Mouse (Mus musculus) kidney, embryonic 14.5 days (tissue): ENCODE measurements at regions not wholly inside any gene's neighbourhood (a gene's known extent, or its start where the extent isn't known, plus 50 kb on each side); places are given as distances from the start of the nearest gene placed in this dataset.

ENCODE experiments used
- ATAC-seq: fragments of 200-750 bp; cut with Nextera tagmentation; 2 replicates; pipeline ENCODE4 v1.8.0; 2017; ENCODE audit warnings: moderate number of reproducible peaks, mild to moderate bottlenecking, moderate TSS enrichment, moderate library complexity; ENCODE audit not compliant: low FRiP score, low TSS enrichment
- H3K27ac ChIP-seq: fragments of 300-500 bp; sonication (generic); 2 replicates; pipeline ENCODE4 v1.5.1; 2014; ENCODE audit warnings: low read depth, mild to moderate bottlenecking, low read length, moderate library complexity, mixed read lengths
- H3K27me3 ChIP-seq: fragments of 300-500 bp; sonication (generic); 2 replicates; pipeline ENCODE4 v1.6.1; 2014; ENCODE audit warnings: mild to moderate bottlenecking, low read length; ENCODE audit not compliant: control insufficient read depth, insufficient read depth
- H3K36me3 ChIP-seq: fragments of 300-500 bp; sonication (generic); 2 replicates; pipeline ENCODE4 v1.6.1; 2014; ENCODE audit warnings: low read length, mixed read lengths; ENCODE audit not compliant: control insufficient read depth, insufficient read depth
- H3K4me1 ChIP-seq: fragments of 300-500 bp; sonication (generic); 2 replicates; pipeline ENCODE4 v1.6.1; 2014; ENCODE audit warnings: low read length, mixed read lengths; ENCODE audit not compliant: control insufficient read depth, insufficient read depth
- H3K4me2 ChIP-seq: fragments of 300-500 bp; sonication (generic); replicated peaks from 2 replicates; pipeline ENCODE4 v1.6.1; 2014; ENCODE audit warnings: low read depth, mild to moderate bottlenecking, low read length
- H3K4me3 ChIP-seq: fragments of 300-500 bp; sonication (generic); 2 replicates; pipeline ENCODE4 v1.5.1; 2014; ENCODE audit warnings: mild to moderate bottlenecking, low read length
- H3K9ac ChIP-seq: fragments of 300-500 bp; sonication (generic); 2 replicates; pipeline ENCODE4 v1.6.1; 2014; ENCODE audit warnings: low read depth, mild to moderate bottlenecking, low read length, moderate library complexity
- H3K9me3 ChIP-seq: fragments of 300-500 bp; sonication (generic); 2 replicates; pipeline ENCODE4 v1.6.1; 2016; ENCODE audit warnings: low read length; ENCODE audit not compliant: control insufficient read depth
- WGBS: fragments of 180-500 bp; shearing (Covaris S2); extraction: QIAGEN DNeasy Blood & Tissue Kit; methylation state at CpG from one replicate; pipeline ENCODE4 v1.1.7; 2014; 5-methylcytosine and 5-hydroxymethylcytosine counted together

GRCm38 (mm10) chr6:51168048-51168447 lies 264.4 kb upstream of the Nfe2l3 start:
- Histone ChIP-seq H3K9ac (peak overlapping the region; percentile 59; the same call in 1 of the 2 replicates), H3K9me3 (no peaks in the 10 kb centered on the region), H3K4me2 (no peak overlapping the region), H3K27ac (peak overlapping the region; percentile 97; the same call in 1 of the 2 replicates), H3K4me1 (peaks cover 17% of the 10 kb centered on the region), H3K4me3 (no peak overlapping the region), H3K27me3 (no peaks in the 10 kb centered on the region), H3K36me3 (no peaks in the 10 kb centered on the region)
- WGBS: under 1% methylated on average over 11 of the region's 11 CpGs
- ATAC-seq: peak; percentile 33; the same call in 1 of the 2 replicates

- Histone ChIP-seq H3K27me3 (no peaks in the 10 kb centered on the region), H3K4me3 (peak overlapping the region; percentile 16; the same call in 1 of the 2 replicates), H3K27ac (peak overlapping the region; percentile 97), H3K9ac (peak overlapping the region; percentile 59), H3K9me3 (no peaks in the 10 kb centered on the region), H3K36me3 (no peaks in the 10 kb centered on the region), H3K4me2 (peak overlapping the region; percentile 49), H3K4me1 (peaks cover 20% of the 10 kb centered on the region)
- peak; percentile 29; the same call in 1 of the 2 replicates for ATAC-seq
- 8% methylated on average over 38 of the region's 38 CpGs for WGBS
Measured at GRCm38 (mm10) chr6:51168775-51169695, 263.4 kb upstream of the Nfe2l3 start.

GRCm38 (mm10) chr6:51169971-51170411 lies 262.5 kb upstream of the Nfe2l3 start:
- H3K4me3 ChIP-seq: peak overlapping the region; percentile 26
- H3K9me3 ChIP-seq: no peaks in the 10 kb centered on the region
- peak overlapping the region; percentile 59 for H3K9ac ChIP-seq
- H3K36me3 ChIP-seq: no peaks in the 10 kb centered on the region
- peak overlapping the region; percentile 48 for H3K4me2 ChIP-seq
- no peak for ATAC-seq
- peak overlapping the region; percentile 97 for H3K27ac ChIP-seq
- H3K27me3 ChIP-seq: no peaks in the 10 kb centered on the region
- 1% methylated on average over 22 of the region's 22 CpGs for WGBS
- H3K4me1 ChIP-seq: peaks cover 28% of the 10 kb centered on the region

- ATAC-seq: no peak
- H3K4me1 ChIP-seq: peaks cover 28% of the 10 kb centered on the region
Measured at GRCm38 (mm10) chr6:51170414-51170813, 262.1 kb upstream of the Nfe2l3 start.

GRCm38 (mm10) chr6:51170871-51171270 lies 261.6 kb upstream of the Nfe2l3 start:
- WGBS: under 1% methylated on average over 11 of the region's 11 CpGs
- Histone ChIP-seq H3K4me2 (peak overlapping the region; percentile 48), H3K27ac (peak overlapping the region; percentile 97), H3K4me3 (no peak overlapping the region; the same call in 1 of the 2 replicates), H3K36me3 (no peaks in the 10 kb centered on the region), H3K9ac (no peak overlapping the region), H3K27me3 (peaks cover 4% of the 10 kb centered on the region), H3K9me3 (no peaks in the 10 kb centered on the region), H3K4me1 (peaks cover 28% of the 10 kb centered on the region)
- ATAC-seq: peak; percentile 55

More at GRCm38 (mm10) chr6:51170414-51170813, 262.1 kb upstream of the Nfe2l3 start:
- H3K9ac ChIP-seq: peak overlapping the region; percentile 59; the same call in 1 of the 2 replicates
- peak overlapping the region; percentile 48 for H3K4me2 ChIP-seq
- H3K36me3 ChIP-seq: no peaks in the 10 kb centered on the region
- peak overlapping the region; percentile 97 for H3K27ac ChIP-seq
- peak overlapping the region; percentile 26 for H3K4me3 ChIP-seq
- 0% methylated on average over 11 of the region's 11 CpGs for WGBS
- H3K27me3 ChIP-seq: peaks cover 2% of the 10 kb centered on the region
- H3K9me3 ChIP-seq: no peaks in the 10 kb centered on the region

- no peaks in the 10 kb centered on the region for H3K36me3 ChIP-seq
- peak overlapping the region; percentile 74 for H3K4me2 ChIP-seq
- H3K4me1 ChIP-seq: peaks cover 28% of the 10 kb centered on the region
- peaks cover 4% of the 10 kb centered on the region for H3K27me3 ChIP-seq
- peak overlapping the region; percentile 95 for H3K27ac ChIP-seq
- no peak for ATAC-seq
- H3K9me3 ChIP-seq: no peaks in the 10 kb centered on the region
- peak overlapping the region; percentile 70 for H3K9ac ChIP-seq
- WGBS: 2% methylated on average over 22 of the region's 22 CpGs
- peak overlapping the region; percentile 36 for H3K4me3 ChIP-seq
Measured at GRCm38 (mm10) chr6:51171761-51172160, 260.7 kb upstream of the Nfe2l3 start.

GRCm38 (mm10) chr6:51172331-51172791 lies 260.1 kb upstream of the Nfe2l3 start:
- WGBS: 4% methylated on average over 12 of the region's 12 CpGs
- peak overlapping the region; percentile 95 for H3K27ac ChIP-seq
- peak overlapping the region; percentile 74 for H3K4me2 ChIP-seq
- no peaks in the 10 kb centered on the region for H3K9me3 ChIP-seq
- peaks cover 28% of the 10 kb centered on the region for H3K4me1 ChIP-seq
- peak overlapping the region; percentile 36 for H3K4me3 ChIP-seq
- no peaks in the 10 kb centered on the region for H3K36me3 ChIP-seq
- ATAC-seq: peak; percentile 13; the same call in 1 of the 2 replicates
- H3K9ac ChIP-seq: peak overlapping the region; percentile 70
- peaks cover 4% of the 10 kb centered on the region for H3K27me3 ChIP-seq

GRCm38 (mm10) chr6:51172856-51173619 lies 259.4 kb upstream of the Nfe2l3 start:
- Histone ChIP-seq H3K4me2 (peak overlapping the region; percentile 74), H3K27ac (peak overlapping the region; percentile 95), H3K27me3 (peaks cover 4% of the 10 kb centered on the region), H3K4me3 (peak overlapping the region; percentile 36), H3K36me3 (no peaks in the 10 kb centered on the region), H3K9me3 (no peaks in the 10 kb centered on the region), H3K4me1 (peaks cover 28% of the 10 kb centered on the region), H3K9ac (peak overlapping the region; percentile 70)
- under 1% methylated on average over 25 of the region's 25 CpGs for WGBS
- ATAC-seq: peak; percentile 90
